Mouse (Mus musculus) heart, postnatal 25 days (tissue): ENCODE data around the gene Dhrs7. TPM values are rescaled to one million over a fixed set of nuclear protein-coding genes. Genes with fewer than 3 reads are reported as not detected.

Experiments used
- DNase-seq: peaks from one replicate; pipeline ENCODE4 v3.0.0; 2022; ENCODE audit warnings: low spot score
- intact Hi-C: fragments of 180-260 bp; cut with DNase I; formaldehyde crosslinking; loops from one replicate; pipeline ENCODE4 v1.15.1; 2025
- total RNA-seq, 2 experiments: library from RNA; stranded (reverse); gene quantifications; 2 replicates each; pipeline ENCODE4 v1.2.3; 2021

Gene Dhrs7
- total RNA-seq, 2 experiments from 2014 or later: 69.0 to 86.7 TPM

DNA sequence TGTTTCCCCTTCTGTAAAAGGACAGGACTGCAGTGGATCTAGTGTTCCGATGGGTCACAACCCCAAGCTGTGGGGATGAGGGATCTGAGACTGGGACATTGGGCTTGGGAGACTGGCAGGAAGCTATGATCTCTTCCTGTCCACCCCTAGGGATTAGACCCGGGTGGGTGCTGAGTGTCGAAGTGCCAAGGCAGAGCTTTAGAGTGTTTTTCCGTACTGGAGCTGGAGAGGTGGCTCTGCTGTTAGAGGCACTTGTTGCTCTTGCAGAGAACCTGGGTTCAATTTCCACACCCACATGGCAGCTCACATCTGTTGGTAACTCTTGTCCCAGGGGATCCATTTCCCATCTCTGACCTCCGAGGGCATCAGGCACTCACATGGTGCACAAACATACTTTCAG, 1.3 kb upstream of the Dhrs7 start:
- intact Hi-C loops: loop anchor here (5.0 kb wide), 1 partner anchor 96 kb away; no protein-coding TSS in a partner anchor
- DNase-seq: no peak

DNA sequence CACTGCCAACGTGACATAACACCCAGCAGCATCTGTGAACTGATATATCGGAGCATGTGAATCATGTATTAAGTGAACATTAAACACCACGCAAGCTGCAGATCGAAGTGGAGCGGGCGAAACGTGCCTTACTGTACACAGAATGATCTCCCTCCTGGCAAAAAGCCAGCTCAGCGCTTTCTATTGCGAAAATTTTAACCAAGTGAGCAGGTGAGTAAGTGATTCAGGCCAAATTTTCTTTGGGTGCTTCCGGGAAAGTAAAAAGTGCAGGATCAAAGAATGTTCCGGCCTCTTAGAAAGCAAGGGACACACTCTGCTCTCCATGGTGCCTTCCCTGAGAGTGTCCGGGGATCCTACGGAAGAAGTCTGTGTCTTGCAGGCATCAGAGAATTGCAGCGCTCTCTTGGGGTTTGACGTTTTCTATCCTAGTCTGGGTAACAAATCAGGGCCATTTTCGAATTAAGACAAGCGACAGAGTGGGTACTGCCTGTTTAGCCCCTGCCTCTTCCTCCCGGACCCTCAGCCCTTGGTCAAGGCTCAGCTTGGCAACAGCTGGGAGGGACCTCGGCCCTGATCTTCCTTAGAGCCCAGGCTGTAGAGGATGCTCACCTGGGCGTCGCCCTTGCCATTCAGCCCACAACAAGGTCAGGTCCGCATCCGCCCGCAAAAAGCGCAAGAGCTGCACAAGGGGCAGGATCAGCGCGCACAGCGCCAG, 532 bp downstream of the Dhrs7 start:
- intact Hi-C loops: loop anchor here (5.0 kb wide), 1 partner anchor 127 kb away; the partner anchor contains the start of gene Pcnx4
- DNase-seq: no peak

- no peak for DNase-seq
- intact Hi-C loops: loop anchor here (2.0 kb wide), 2 partner anchors 141 to 195 kb away; no protein-coding TSS in a partner anchor
These were observed 8.9 kb downstream of the Dhrs7 start for GRCm38 (mm10) chr12:72655775-72656174.

DNA sequence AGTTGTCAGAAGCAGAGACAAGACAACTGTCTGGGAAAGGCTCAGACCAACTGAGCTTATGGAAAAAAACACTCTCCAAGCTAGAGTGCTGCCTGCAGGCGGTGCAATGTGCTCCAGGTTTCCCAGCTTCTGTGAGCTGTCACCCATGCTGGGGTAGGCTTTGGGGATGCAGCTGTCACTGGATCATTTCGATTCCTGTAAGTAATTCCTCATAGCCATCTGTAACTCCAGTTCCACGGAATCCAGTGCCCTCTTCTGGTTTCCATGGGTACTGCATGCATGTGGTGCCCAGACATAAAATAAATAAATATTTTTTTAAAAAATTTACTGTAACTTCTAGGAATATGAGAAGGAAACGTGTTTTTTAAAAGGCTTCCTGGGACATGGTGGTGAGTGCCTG, 10.0 kb downstream of the Dhrs7 start:
- intact Hi-C loops: loop anchor here (1.0 to 2.0 kb wide), 3 partner anchors 40 to 194 kb away; no protein-coding TSS in a partner anchor
- no peak for DNase-seq

DNA sequence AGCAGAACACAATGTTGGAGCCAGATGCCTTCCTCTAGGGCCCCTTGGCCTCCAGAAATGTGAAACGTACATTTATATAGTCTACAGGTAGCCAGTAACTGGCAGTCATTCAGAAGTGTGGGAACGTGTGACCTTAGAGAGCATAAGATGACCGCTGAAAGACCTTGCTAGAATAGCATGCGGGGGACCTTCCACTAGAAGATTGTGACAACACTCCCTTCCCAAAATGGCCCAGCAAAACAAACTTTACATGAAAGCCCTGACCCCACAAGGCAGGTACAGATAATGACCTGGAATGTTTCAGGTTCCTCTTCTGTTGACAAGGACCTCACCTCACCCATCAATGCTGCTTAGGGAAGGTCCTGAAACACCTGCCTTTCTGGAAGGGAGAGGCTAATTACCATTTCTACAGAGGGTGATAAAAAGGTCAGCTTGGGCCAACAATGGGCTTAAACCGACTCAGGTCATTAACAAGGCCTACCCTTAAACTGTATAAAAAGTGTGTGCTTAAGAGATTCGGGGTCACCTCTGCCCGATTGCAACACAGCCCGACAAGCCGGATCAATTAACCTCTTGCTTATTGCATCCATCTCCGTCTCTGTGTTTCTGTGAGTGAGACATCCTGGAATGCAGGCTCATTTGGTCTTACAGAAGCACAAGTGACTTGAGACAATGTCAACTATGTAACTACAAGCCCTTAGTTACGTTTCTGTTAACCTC, 14.9 kb downstream of the Dhrs7 start, which contains the start of gene Gm4756:
TSS of gene Gm4756 (minus strand) at position 51 of the 720 bp plus-strand sequence.
- intact Hi-C loops: no loop called here

GRCm38 (mm10) chr12:72648921-72649320, 15.8 kb downstream of the Dhrs7 start:
- no peak for DNase-seq
- intact Hi-C loops: no loop called here

More for the DNA sequence above, 14.9 kb downstream of the Dhrs7 start, which contains the start of gene Gm4756:
- DNase-seq: no peak

- no peak for DNase-seq
These were observed 26.7 kb downstream of the Dhrs7 start for GRCm38 (mm10) chr12:72638025-72638424.

DNA sequence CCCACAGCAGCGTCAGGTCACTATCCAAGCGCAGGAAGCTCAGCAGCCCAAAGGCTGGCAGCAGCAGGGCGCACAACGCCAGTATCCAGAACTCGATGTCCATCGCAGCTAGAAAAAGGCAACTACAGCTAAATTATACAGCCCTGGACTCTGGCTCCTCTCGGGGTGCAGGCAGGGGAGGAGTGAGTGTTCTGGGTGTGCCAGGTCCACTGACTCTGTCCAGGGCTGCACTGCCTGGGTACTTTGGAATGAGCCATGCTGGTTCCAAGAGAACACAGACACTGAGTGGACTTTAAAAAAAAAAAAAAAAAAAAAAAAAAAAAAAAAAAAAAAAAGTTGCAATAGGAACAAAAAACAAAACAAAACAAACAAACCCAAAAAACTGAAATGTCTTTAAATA, 36.0 kb downstream of the Dhrs7 start:
- DNase-seq: no peak
- intact Hi-C loops: no loop called here

More at GRCm38 (mm10) chr12:72638025-72638424, 26.7 kb downstream of the Dhrs7 start:
- intact Hi-C loops: no loop called here

DNA sequence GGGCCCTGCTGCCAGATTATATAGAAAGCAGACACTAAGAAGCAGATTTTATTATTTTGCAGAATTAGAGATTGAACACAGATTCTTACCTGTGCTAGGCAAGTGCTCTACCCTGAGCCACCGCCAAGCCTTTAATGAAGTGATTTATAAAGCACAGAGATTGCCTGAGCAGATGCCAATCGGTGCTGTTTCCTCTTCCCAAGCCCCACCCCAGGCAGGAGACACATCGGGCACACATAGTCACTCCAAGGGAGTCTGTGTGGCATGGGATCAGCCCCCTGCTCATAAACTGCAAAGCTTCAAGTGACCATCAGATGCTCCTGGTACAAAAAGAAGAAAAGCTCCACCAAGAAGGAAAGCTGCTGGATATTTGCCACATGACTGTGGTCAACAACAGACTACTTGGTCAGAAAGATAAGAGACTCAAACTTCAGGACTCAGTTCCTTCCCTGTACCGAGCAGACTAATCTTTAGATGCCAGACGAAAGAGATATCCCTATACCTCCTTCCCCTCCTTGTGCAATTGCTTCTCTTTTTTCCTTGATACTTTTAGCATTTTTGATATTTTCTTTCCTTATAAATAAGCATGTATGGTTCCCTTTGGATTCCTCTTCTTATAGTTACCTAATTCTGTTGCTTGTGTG, 41.7 kb downstream of the Dhrs7 start:
- intact Hi-C loops: no loop called here
- no peak for DNase-seq

- intact Hi-C loops: no loop called here
- DNase-seq: no peak
These were observed 43.3 kb downstream of the Dhrs7 start for GRCm38 (mm10) chr12:72621441-72621840.

DNA sequence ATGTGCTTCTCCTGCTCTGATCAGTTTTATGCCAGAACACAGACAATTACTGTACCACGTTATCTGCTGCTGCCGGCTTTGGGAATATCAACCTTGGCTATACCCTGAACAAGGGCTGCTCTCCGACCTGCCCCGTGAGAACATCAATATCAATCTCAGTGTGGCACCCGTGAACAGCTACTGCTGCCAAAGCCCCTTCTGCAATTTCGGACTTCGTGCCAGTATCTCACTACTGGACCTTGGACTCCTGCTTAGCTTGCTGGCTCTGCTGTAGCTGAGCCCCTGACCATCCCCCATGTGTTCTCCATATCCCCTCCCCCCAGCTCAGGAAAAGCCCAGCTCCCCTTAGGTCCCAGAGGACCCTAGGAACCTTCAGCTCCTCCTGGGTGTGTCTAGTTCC, 43.9 kb downstream of the Dhrs7 start:
- DNase-seq: no peak
- intact Hi-C loops: no loop called here

GRCm38 (mm10) chr12:72612053-72612452, 52.7 kb downstream of the Dhrs7 start:
- DNase-seq: no peak
- intact Hi-C loops: no loop called here

Other genes with a start within 250 kb of the Dhrs7 start
- gene Lrrc9, start 223.0 kb downstream of the Dhrs7 start, total RNA-seq: under 1 TPM; 0.05 to 0.17 TPM
- gene Pcnx4, start 128.5 kb downstream of the Dhrs7 start, total RNA-seq: 1 to 10 TPM; 3.2 to 4.1 TPM
- gene Gm4756, start 15.2 kb downstream of the Dhrs7 start, total RNA-seq: not detected
- gene Ppm1a, start 92.5 kb upstream of the Dhrs7 start, total RNA-seq: 100 to 1,000 TPM; 217 to 223 TPM